17 mouse cellular contexts compared by ENCODE assay signal in genomic region chr5:149381948-149382347, GRCm38 (mm10). TPM values are rescaled to one million over a fixed set of nuclear protein-coding genes. Genes with fewer than 3 reads are reported as not detected.
DNase-seq lines count a peak whose midpoint lies in the region; ATAC-seq lines count a peak whose summit lies in the region.
"Had no signal": no experiment of that assay in that cellular context is flagged by ENCODE, and none has a peak within 500 bp of the region (broad histone marks: within the 10 kb centered on the region; RNA-seq: fewer than 3 reads in every experiment).

No protein-coding gene starts in this region.

- no peaks in the 10 kb centered on the region for H3K36me3 ChIP-seq in limb, embryonic 15.5 days

- H3K4me1 ChIP-seq in limb, embryonic 15.5 days, result peaks cover 47% of the 10 kb centered on the region

- peak overlapping the region; percentile 78 for H3K27ac ChIP-seq in limb, embryonic 15.5 days
- H3K27ac ChIP-seq: hindbrain, embryonic 14.5 days had no signal

- no peak overlapping the region for H3K4me3 ChIP-seq in limb, embryonic 15.5 days

- no peak overlapping the region for H3K4me2 ChIP-seq in limb, embryonic 15.5 days
- H3K4me2 ChIP-seq: hindbrain, embryonic 14.5 days had no signal

- no peak overlapping the region for H3K9ac ChIP-seq in limb, embryonic 15.5 days
- H3K9ac ChIP-seq: forebrain, postnatal 0 days; hindbrain, embryonic 14.5 days had no signal

- 0 out of 2 replicates have a peak, but pooled peaks have one; percentile 27 for ATAC-seq in limb, embryonic 15.5 days (ENCODE audit: insufficient number of reproducible peaks, low FRiP score, low TSS enrichment, low read depth)
- no peak for ATAC-seq in granulocyte monocyte progenitor cell, adult 5-6 weeks (replicated peaks; ENCODE audit: poor library complexity, severe bottlenecking)
- ATAC-seq: forebrain, postnatal 0 days; midbrain, embryonic 16.5 days had no signal

- no peaks in the 10 kb centered on the region for H3K27me3 ChIP-seq in limb, embryonic 15.5 days

- peak; percentile 44 for DNase-seq in heart, adult 8-10 months (ENCODE audit: low spot score)
- no peak for DNase-seq in heart, postnatal 4 days
- DNase-seq in urinary bladder, postnatal 14 days (ENCODE audit: low spot score), result peak; percentile 53
- DNase-seq in urinary bladder, postnatal 10 days (ENCODE audit: low spot score), result no peak
- DNase-seq in layer of hippocampus, postnatal 14 days (ENCODE audit: low spot score in 2 of 2), result no peak
- DNase-seq: forebrain, postnatal 0 days; kidney, adult 11 months; kidney, postnatal 25 days; retina, postnatal 1 day had no signal

- H3K9me3 ChIP-seq in limb, embryonic 15.5 days, result no peaks in the 10 kb centered on the region

- 14% methylated on average over 4 of the region's 4 CpGs for WGBS in limb, embryonic 15.5 days

RNA-seq across cellular contexts. Expression of gene Medag, which starts 29.6 kb away (rescaled TPM):
- 10 to 100 TPM in 3 of 4 experiments, 1 to 10 TPM in 1; 9.4 to 13.9 (median 11.5) TPM for total RNA-seq in heart, adult 8-10 months (2022)
- 10 to 100 TPM; 14.8 to 14.9 TPM for total RNA-seq in heart, postnatal 4 days (2021)
- 4.2 and 4.8 TPM in 2 replicates for polyA plus RNA-seq in limb, embryonic 15.5 days (2015; fragmentation: Nextera tagmentation; extraction: Ambion mirVana)
- not detected in 2 replicates for total RNA-seq in granulocyte monocyte progenitor cell, adult 5-6 weeks (2014; fragmentation: Nextera tagmentation)
- not detected in 2 replicates for total RNA-seq in granulocyte monocyte progenitor cell, adult 5-6 weeks (2017)
- total RNA-seq in layer of hippocampus, postnatal 14 days (2021), result 1 to 10 TPM; 1.6 to 1.7 TPM
- total RNA-seq: MEL had no signal

RNA-seq across cellular contexts. Expression of gene Tex26, which starts 57.5 kb away (rescaled TPM):
- total RNA-seq in heart, adult 8-10 months (2022), result not detected
- under 1 TPM in 1 of 2 experiments, not detected in 1; 0.60 TPM for total RNA-seq in heart, postnatal 4 days (2021)
- 0.32 and 0.41 TPM in 2 replicates for polyA plus RNA-seq in limb, embryonic 15.5 days (2015; fragmentation: Nextera tagmentation; extraction: Ambion mirVana)
- not detected in 2 replicates for total RNA-seq in granulocyte monocyte progenitor cell, adult 5-6 weeks (2014; fragmentation: Nextera tagmentation)
- 0.98 TPM in 1 of 2 replicates, not detected in the other for total RNA-seq in granulocyte monocyte progenitor cell, adult 5-6 weeks (2017)
- under 1 TPM in 1 of 2 experiments, not detected in 1; 0.36 TPM for total RNA-seq in layer of hippocampus, postnatal 14 days (2021)
- total RNA-seq: layer of hippocampus, postnatal 25 days; liver, adult 2 months; MEL had no signal
- polyA plus RNA-seq: gonadal fat pad, adult 2 months; liver, adult 2 months had no signal

Comparison
In these comparisons a context has a peak if more than half of its experiments do, and no peak if none do; other contexts are left out.
1. DNase-seq: peak in heart, adult 8-10 months (single experiment) and urinary bladder, postnatal 14 days (single experiment); none in heart, postnatal 4 days (single experiment), urinary bladder, postnatal 10 days (single experiment) and layer of hippocampus, postnatal 14 days (0 of 2).